Mouse (Mus musculus): Measurements from ENCODE around the gene Il1r1.

Gene Il1r1

DNA sequence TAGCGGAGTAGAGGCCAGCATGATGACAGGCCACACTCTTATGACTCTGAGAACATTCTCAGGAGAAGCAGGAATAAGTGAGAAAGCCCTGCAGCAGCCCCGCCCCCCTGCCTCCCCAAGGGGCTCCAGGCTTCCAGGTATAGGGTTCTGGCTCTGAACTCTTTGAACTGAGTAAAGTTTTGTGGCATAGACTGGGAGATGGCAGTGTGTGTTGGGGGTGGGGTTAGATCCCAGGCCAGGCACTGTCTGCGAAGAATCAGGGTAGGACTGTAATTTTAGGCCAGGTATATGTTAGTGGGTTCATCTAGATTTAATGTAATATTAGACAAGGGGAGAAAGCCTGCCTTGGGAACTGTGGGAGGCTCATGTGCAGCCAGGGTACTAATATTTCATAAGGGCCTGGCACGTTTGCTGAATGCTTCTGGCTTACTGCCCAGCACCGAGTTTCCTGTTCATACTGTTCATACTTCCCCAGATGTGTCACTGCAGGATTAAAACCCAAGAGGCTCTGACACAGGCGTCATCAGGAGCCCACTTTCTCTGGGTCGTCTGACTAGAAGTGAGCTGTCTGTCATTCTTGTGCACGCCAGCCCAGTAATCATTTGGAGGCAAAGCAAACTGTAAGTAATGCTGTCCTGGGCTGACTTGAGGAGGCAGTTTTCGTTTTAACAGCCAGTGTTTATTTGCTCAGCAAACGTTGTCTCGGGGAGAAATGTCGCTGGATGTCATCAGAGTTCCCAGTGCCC, at the start of gene Il1r1:
Il1r1 (plus strand) TSS at position 542 of the 746 bp plus-strand sequence.
- DNase-seq, result no peak

DNA sequence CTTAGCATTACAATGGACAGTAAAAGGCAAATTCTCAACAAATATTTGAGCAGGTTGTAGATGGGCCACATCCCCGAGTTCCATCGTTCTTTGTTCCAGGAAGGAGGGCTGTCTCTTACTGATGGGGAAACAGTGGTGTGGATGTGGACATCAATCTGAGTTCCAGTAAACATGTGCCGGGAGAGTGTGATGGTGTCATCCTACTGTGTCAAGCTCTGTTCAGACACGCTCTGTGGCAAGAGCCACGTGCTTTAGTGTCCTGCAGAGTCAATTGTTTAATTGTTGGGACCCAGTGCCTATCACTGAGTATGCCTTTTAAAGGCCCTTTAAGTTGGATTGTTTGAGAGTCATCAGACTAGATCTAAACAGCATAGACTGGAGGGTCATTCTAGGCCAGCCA, 49.8 kb upstream of the Il1r1 start:
- no peak for DNase-seq

DNA sequence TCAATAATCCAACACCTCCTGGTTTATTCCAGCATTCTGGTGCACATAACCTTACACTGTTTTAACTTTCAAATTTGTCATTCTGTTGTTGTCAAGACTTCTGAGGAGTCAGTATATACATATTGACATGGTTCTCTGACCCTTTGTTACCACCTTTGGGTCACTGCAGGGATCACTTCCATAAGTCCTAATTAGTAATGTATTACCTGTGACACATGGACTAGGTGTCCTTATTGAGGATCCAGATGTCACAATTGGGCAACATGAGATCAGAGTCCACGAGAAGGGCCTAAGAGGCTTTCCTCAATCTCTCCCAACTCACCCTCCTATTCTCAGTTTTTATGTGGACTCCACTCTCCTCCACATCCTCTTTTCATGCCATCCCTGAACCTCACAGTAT, 49.1 kb upstream of the Il1r1 start:
- DNase-seq, result no peak

DNA sequence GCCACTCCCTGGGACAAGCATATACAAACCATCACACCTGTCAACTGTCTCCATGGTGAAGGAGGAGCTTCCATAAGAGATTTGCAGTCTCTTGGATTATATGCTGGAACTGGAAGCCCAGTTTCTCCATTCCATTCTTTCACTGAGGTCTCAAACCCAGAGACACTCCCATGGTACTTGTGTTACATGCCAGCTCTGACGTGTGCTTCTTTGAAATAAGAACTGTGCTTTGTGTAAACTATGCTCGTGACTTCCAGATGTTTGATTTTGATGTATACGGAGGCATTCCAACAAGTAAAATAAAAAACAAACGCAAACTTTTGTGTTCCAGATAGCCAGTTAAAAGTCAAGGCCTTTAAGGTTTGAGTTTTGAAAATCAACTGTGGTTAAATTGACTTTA, 45.8 kb upstream of the Il1r1 start:
- no peak for DNase-seq

DNA sequence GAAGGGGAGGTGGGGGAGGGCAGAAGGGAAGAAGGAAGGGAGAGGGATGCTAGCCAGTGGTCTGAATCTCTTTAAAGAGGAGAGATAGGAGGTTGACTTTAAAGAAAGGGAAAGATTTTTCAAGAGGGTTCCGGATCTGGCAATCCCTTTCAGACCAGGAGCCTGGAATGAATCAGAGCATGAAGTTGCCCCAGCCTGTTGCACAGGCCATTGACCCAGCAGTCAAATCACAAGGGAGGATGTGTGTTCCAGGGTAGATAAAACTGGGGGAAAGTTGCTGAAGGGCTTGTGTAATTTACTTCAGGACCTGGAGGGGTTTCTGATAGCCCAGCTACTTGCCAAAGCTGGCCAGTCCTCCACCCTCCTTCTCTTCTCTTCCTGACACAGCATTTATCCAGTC, 45.4 kb upstream of the Il1r1 start:
- no peak for DNase-seq

DNA sequence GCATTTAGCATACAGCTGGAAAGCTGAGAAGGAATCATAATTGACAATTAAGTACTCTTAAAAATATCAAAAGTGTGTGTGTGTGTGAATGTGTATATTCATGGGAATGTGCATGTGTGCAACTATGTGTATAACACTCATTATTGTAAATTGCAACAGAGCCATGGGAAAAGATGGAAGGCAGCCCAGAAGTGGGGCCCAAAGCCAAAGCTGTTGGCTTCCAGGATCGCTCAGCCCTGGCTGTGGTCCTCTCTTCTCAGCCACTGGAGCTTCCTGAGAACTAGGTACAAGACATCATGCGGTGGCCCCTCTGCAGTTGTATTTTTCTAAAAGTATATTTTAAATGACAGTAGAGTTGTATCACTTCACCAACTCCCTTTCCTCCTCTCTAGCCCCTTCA, 44.0 kb upstream of the Il1r1 start:
- no peak for DNase-seq

DNA sequence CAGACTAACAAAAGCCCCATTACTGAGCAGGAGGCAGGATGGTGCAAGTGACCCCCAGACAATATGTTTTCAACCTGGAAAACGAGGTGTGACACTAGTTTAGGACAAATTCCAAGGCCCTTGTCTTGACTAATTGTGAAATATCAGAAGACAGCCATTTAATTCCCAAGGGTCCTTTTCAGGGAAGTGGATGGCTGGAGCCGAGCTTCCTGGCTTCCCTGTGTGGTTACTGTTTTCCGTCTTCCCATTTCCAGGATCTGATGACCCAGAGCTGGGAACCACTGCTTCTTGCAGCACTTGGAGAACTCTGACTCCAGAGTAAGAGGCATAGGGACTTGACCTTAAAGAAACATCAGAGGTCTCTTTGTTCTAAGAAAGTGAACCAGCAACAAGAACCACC, 43.2 kb upstream of the Il1r1 start:
- DNase-seq, result no peak

DNA sequence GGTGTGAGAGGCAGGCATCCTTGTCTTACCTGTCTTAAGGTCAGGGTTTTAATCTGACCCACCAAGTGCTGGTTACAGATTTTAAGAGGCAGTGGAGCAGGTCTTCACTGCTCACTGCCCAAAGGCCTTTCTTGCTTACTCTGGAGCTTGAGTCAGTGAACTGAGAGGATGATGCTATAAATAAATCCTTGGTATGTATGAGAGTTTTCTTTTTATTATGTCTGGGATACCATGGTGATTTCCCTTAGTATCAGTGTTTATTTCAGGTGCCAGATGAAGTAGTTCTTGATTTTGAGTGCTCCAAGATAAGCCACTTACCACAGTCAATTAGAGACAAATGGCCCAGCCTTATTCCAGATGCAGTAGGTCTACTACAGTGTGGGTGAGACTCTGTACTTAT, 41.5 kb upstream of the Il1r1 start:
- DNase-seq, result no peak

DNA sequence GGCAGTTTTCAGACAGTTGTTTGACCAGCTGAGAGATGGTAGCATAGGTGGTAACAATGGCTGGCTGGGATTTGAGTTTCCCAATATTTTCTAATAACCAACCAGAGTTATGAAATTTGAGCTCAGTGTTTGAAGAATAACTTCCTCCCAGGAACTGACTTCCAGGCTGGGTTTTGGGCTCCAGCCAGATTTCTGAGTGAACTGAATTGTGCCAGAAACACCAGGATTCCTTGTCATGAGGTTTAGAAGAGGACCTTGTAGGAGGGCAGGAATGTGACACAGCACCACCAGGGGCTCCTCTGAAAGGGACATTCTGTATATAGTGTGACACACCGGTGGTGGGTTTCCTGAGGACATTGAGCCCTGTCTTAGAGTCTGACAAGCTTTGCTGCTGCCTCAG, 36.9 kb upstream of the Il1r1 start:
- DNase-seq, result no peak

DNA sequence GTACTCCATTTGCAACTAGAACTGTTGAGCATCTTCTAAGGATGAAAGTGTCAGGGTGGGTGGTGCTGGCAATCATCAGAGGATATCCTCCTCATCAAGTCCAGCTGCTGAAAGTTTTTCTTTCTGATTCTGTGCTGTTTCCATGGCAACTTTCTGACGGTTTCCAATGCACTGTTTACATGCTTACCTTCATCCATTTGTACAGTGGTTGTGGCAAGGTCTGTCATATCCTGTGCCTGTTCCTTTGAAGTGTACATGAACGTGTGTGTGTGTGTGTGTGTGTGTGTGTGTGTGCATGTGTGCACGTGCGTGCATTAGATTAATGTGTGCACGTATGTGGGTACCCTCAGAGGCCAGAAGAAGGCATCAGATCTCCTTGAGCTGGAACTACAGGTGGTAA, 34.9 kb upstream of the Il1r1 start:
- no peak for DNase-seq

DNA sequence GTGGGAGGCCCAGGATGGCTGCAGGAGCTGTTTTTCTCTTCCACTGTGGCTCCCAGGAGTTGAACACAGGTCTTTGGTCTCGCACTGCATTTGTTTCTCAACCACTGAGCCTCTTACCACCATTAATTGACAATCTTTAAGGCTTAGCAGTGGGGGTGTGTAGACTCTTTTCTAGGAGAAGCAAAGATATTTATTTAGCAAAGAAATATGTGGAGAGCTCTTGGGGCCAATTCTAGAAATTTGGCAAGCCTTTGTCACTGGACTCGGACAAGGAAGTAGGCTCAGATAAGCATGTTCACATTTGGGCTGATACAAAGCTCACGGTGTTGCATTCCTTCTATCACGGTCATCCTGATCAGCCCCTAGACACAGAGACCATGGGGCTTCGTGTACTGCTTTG, 34.0 kb upstream of the Il1r1 start:
- no peak for DNase-seq

DNA sequence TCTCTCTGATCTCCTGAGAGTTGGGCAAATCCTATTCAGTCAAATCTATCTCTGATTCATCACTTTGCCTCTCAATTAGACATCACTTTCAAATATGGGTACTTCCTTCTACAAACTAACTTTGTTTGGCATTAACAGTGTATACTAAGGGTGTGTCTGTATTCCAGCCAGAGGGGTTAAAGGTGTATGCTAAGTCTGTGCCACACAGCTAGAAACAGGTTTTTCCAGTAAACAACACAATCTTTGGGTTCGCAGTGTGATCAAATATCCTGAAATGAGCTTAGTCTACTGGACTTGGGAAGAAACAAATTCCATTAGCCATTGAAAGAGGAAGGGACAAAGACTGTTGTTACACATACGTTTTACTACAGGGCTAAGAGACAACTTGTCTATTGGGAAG, 30.6 kb upstream of the Il1r1 start:
- no peak for DNase-seq

DNA sequence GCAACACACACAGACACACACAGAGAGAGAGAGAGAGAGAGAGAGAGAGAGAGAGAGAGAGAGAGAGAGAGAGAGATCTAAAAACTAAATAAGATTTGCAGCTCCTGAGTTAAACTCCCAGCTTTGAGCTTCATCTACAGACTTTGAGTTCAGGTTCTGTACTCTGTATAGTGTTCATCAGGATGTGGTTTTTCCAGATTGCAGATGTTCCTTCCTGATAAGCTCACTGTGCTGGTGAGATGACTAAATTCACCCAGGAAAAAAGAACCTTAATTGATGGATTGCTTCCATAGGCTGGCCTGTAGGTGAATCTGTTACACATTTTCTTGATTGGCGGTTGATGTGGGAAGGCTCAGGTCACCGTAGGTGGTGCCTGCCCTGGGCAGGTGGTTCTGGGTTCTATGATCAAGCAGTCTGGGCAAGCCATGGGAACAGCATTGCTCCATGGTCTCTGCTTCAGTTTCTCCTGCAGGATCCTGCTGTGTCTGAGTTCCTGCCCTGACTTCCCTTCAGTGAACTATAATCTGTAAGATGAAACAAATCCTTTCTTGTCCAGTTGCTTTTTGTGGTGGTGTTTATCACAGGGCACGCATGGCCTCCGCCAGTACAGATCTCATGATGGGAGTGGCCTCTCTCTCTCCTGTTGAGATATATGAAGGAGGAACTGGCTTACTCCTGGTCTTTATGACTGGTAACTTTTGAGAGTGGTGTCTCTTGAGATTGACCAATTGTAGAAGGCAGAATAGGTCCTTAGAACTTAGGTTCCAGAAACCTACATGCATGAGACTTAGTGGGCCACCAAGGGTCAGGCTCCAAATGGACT, 11.3 kb upstream of the Il1r1 start:
- no peak for DNase-seq

DNA sequence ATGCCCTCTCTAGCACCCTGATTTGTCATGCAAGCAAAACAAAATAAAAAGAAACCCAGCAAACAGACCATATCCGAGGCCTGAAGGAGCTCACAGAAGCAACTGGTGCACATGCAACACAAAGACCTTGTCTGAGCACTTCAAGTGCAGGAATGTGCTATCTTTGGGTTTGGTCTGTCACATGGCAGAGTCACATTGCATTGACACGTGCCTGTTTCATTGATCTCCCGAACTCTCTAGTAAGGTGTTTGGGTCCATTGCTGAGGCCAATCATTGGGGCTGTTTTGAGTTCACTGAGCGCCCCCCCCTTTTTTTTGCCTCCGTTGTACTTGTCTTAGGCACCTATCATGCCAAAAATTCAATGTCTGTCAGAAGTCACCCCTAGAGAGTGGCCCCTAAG, 7.4 kb upstream of the Il1r1 start:
- no peak for DNase-seq

DNA sequence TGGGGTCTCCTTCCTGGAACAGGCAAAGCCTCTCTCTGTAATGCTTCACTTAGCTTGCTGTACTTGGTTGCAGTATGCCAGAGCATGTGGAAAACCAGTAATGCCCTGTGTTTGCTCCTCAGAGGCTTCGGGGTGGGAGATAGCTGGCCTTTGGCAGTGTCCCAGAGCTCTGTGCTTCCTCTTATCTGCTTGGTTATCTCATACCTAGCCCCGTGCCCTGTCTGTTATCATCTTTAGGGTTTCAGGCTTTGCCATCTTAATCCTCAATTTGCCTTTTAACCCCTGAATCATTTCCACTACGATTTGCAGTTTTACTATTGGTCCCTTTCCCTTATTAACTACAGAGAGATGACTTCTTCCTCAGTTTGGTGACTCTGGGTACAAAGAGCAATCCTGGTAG, 6.3 kb upstream of the Il1r1 start:
- no peak for DNase-seq

DNA sequence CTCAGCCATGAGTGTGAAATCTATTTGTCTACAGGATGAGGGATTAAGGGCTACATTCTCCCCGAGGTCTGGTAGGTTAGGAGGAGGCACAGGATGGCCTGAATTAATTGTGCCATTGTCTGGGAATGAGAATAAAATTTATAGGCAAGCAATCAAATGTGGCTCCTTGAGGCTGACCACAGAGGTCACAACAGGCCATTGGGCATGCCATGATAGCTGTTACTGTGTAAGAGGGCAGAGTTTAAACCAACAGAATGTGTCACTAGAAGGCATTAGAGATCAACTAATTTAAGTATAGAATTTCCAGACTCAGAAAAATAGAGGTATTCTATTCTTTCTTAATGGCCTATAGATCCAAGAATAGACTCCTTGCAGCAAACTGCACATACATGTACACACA, 4.3 kb upstream of the Il1r1 start:
- no peak for DNase-seq

DNA sequence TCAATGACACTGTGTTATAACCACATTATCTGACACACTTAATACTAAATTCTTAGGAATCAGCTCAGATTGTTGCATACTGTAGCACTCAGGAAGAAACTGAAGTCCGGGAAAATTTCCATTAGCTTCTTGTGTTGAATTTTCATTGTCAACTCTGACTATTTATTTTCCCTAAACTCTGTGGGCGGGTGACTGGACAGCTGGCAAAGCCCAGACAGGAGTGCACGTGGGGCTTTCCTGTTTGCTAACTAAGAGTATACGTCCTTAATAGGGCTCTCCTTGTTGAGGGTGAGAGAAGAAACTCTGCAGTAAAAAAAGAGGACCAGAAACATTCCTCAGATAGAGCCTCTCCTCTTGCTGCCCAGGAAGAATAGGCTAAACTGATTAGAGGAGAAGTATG, 3.0 kb upstream of the Il1r1 start:
- no peak for DNase-seq

DNA sequence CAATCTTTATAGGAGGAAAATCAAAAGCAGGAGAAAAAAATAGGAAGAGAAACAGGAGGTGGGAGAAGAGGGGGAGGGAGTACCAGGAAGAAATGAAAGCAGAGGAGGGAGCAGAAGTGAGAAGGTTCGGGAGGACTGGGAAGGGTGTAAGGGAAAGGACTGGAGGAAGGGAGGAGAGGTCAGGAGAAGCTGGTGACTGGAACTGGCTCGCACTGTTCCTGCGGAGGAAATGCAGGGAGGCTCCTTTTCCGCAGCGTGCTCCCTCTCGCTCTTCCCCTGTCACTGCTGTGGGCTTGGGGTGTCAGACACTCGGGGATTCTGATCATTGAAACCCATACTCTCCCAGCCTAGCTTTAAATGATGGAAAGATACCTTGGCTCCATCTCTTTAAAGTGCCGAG, 2.2 kb upstream of the Il1r1 start:
- DNase-seq, result no peak

DNA sequence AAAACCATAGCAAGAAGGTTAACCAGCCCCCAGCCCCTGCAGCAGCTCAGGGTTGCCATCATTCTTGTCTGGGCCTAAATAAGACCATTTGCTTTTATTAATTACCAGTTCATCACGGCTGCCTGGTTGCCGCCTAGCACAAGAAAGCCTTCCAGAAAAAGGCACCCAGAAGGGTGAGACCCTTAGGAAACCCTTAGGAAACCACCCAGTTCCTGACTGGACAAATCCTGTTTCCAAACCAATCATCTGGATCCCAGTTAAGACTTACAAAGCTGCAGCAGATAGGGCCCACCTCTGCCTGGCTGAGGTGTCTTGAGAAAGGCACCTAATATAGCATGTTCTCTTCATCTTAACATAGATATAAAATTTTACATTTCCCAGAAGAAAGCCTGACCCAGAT, 1.3 kb upstream of the Il1r1 start:
- DNase-seq, result no peak

DNA sequence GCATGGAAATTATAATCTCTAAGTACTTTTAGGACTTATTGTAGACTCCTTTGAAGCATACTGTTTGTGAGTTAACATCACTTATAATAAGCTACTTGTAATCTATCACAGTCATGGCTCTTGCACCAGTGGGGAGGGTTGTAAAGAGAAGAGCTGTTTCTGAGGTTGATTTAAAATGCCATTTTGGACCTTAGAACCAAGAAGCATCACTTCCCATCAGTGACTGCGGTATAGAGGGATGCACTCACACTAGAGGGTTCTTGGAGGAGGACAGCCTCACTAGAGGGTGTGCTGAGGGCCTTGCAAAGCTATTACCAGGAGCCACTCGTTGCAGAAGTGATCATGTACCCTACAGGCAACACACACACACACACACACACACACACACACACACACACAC, 700 bp downstream of the Il1r1 start:
- no peak for DNase-seq

DNA sequence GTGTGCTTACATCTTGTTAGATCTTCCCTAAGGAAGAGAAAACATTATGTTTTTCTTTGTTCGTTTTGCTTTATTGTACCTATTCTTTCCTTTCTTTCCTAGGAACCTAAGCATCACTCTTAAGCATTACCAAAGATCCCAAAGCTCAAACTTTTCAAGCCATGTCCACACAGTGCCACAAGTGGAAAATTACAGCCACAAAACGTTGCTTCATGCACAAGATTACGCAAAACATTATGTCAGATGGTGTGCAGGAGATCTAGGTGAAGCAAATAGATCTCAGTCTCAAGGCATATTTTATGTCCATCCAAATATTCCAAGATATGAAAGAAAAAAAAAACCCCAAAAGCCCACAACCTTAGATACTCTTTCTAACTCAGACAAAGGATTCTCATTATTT, 4.2 kb downstream of the Il1r1 start:
- no peak for DNase-seq

DNA sequence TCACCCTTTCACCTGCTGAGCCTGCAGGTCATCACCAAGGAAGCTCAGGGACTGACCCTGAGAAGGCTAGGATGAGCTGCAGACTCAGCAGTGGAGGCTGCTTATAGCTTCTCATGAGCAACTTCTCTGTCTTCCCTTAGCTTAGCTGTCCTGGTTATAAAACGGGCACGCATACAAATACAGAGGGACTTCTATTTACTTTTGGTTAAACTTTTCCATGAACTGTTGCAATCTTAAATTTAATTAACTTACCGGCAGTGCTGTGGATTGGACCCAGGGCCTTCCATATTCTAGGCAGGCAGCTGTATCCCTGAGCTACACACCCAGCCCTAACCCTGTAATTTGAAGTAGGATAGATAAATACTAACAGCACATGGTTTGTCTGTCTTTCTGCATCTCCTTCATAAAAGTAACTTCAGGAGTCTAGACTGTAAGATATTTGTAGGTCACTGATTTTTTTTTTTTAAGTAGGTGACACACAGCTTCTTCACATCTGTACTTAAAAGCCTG, 4.9 kb downstream of the Il1r1 start:
- no peak for DNase-seq

DNA sequence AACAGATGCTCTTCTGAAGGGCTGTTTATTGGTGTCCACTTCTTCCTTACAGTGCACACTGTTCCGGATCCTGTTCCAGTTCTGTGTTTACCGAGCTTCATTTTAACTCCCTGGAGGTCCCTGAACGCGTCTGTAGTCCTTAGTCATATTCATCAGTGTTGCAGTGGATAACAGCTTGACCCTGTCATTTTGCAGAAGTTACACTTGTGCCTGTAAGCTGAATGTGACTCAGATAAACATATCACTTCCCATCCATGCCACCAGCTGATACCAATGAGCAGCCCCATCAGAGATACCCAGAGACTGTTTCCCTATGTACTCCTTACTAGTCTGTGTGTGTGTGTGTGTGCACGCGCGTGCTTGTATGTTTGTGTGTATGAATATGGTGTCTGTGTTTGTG, 5.5 kb downstream of the Il1r1 start:
- DNase-seq, result no peak

DNA sequence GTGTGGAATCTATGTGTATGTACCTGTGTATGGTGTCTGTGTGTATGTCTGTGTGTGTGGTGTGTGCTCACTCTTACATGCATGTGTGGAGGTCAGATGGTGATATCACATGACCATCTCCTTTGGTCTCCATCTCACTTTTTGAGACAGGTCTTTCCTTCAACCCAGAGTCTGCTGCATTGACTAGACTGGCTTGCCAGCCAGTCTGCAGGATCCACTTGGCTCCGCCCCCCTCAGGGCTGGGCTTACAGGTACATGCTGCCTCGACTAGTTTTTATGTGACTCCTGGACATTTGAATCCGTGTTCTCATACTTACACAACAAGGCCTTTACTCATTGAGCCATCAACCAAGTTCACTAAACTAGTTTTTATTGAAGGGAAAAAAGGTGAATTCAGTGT, 6.2 kb downstream of the Il1r1 start:
- no peak for DNase-seq

DNA sequence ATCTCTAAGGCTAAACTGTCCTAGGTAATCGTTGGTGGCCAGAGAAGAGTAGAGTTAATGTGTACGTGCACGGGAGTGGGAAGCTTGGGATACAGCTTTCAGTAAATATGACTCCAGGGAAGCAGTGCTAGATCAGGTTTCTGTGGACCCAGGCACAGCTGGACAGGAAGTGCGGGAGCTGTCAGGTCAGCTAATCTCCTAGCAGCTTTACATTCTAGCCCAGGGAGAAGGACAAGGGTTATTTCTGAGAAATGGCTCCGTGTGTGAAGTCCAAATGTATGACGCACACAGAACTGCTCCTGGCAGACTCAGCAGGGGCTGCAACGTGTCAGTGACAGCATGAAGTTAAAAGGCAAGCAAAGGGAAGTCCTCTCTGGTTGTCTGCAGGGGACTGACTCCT, 8.3 kb downstream of the Il1r1 start:
- no peak for DNase-seq
